Mouse (Mus musculus) Muller cell, postnatal 12 days (primary cell): Measurements from ENCODE around the gene Nfkb2.

Source experiments
- DNase-seq: peaks from one replicate; pipeline ENCODE4 v3.0.0-alpha.2; 2015; ENCODE audit errors: inconsistent ontology term

Nfkb2 gene

DNA sequence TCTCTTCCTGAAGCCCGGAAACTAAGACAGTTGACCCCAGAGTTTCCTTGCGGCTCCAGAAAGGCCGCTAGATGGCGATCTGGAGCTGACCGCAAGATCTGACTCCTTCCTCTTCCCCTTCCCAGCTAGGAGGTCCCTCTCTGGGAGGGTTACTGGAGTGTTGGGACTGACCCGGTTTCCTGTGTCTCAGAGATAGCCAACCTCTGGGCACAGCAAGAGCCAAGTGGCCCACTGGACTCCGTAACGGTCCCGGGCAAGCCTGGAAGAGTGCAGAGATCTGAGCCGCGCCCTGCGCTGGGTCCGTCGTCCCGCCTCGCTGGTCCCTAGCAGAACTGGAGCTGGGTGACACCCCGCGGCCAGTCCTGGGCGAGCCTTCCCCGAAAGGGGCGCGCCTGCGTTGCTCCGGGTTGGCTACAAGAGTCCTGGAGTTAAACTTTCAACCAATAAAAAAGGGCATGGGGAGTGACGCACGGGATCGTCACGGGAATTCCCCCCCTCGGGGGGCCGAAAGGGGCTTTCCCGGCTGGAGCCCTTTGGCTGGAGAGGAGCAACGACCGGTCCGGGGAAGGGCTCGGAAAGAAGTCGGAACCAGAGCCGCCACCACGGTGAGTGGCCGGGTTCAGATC, at the start of gene Nfkb2:
TSS of gene Nfkb2 (plus strand) at position 105 of the 626 bp plus-strand sequence.
- peak; percentile 99 for DNase-seq

- DNase-seq, result no peak
These were observed 39.4 kb upstream of the Nfkb2 start for GRCm38 (mm10) chr19:46264762-46265161.

DNA sequence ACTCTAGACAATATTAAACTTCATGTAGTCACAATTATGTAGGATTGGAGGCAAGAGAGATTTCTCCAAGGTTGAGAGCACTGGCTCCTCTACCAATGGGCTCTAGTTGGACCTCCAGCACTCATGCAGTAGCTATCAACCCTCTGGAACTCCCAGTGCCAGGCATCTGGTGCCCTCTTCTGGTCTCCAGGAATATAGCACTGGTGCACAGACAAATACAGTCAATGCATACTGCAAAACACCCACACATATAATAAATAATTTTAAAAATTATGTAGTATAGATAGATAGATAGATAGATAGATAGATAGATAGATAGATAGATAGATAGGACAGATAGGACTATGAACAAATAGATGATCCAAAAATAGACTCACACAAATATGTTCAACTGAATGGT, 28.8 kb upstream of the Nfkb2 start:
- DNase-seq, result no peak

GRCm38 (mm10) chr19:46282081-46282849, 21.9 kb upstream of the Nfkb2 start:
- no peak for DNase-seq

DNA sequence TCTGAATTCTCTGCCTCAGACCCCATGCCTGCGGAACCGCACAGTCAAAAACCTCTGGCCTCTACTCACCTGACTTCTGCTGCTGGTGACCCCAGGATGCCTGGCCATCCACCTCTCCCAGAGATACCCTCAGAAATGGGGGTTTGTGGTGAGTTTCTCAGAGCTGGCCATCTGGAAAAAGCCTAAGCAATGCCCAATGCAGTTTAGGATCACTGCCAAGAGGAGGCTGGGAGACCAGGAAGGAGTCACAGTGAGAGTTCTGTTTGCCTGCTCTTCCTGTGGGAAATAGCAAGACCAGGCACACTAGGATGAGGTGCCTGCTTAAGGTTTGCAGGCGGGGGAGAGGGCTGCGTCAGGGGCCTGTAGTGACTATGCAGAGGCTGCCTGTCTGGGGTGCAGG, 19.4 kb upstream of the Nfkb2 start:
- DNase-seq, result no peak

DNA sequence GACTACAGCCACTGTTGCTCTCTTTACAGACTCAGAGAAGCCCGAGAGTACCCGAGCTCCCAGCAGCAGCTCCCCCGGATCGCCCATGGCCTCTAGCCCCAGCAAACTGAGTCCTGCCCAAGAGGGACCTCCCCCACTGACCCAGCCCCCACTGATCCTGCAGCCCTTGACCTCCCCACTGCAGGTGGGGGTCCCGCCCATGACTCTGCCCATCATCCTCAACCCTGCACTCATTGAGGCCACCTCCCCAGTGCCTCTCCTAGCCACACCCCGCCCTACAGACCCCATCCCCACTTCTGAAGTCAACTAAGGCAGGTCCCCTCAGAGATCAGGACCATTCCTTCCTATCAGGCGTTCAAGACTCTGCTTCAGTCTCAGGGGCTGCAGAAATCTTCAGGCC, 18.5 kb upstream of the Nfkb2 start:
- no peak for DNase-seq

GRCm38 (mm10) chr19:46286047-46286446, 18.1 kb upstream of the Nfkb2 start:
- no peak for DNase-seq

DNA sequence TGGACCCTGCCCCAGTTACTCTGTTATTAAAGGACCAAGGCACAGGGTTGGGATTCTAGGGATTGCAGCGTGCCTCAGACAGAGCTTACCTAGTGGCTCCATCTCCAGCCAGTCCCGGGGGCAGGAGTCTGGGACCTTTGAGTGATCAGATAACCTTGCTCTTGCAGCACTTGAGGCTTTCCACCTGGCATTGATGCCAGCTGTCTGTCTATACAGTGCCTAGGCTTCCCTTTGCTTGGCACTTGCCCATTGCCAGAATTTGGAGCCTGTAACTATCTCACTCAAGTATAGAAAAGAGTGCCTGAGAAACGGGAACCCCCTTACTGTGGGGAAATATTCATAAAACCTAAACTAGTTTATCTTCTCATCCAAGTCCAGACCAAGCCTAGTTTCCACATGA, 17.2 kb upstream of the Nfkb2 start:
- DNase-seq, result no peak

DNA sequence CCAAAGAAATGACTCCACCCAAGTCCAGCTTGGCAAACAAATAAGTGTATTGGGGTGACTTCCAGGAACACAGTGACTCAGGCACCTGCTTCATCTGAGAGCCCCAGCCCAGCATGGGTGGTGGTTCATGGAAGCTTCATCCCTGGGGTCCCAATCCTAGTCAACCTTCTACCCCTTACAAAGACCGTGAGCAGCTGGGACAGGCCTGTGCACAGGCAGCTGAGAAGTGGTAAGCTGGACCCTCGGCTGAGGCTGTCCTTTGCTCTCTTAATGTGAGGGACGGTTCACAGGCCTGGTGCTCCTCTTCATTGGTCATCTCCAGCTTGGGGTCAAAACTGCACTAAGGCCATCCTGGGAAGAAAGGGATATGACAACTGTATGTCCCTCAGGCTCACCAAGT, 16.6 kb upstream of the Nfkb2 start:
- no peak for DNase-seq

GRCm38 (mm10) chr19:46290535-46291105, 13.5 kb upstream of the Nfkb2 start:
- no peak for DNase-seq

DNA sequence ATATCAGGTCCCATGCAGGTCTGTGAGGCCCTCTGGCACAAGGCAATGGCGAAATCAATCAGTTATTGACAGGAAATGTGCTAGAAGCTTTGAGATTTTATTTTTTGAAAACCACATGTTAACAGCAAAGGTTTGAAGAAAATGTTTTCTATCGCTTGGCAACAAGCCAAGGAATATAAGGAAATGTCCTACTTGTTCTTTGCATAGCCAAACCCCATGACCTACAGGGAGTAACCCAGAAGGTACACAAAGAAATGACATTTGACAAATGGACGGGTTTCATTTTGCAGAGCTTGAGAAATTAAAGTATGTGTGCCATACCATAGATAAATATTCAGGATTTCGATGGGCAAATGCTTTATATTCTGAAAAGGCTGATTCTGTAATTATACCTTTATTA, 7.2 kb upstream of the Nfkb2 start:
- no peak for DNase-seq

DNA sequence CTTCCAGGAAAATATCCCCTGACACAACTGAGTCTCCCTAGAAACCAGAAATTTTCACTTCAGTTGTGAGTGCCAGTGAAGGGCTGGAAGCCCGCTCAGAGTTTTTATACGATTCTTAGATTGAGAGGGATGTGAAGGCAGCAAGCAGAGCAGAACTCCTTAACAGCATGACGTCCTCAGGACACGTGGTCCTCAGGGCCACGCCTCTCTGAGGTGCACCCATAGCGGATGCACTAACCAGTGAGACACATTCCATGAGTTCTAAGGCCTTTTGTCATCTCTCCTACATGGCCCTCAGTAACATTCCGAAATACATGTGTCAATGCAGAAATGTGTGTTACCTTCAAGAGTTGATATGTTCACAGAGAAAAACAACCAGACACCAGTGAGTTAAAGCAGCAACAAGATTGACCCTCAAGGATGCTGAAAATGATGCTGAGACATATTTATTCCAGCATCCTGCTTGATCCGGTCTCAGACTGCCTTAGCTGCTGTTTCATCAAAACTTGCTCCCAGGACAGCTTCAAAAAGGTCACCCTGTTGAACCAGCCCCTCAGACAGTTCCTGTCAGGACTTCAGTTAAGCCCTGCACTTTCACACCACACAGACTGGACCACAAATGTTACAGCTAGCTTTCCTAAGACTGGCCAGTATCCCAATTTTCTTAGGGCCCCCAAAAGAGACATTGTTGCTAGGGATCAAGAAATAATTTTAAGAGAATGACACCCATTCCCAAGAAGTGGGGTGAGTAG, 3.6 kb upstream of the Nfkb2 start:
- DNase-seq, result no peak

GRCm38 (mm10) chr19:46302551-46302950, 1.6 kb upstream of the Nfkb2 start:
- DNase-seq, result no peak

- no peak for DNase-seq
These were observed 587 bp upstream of the Nfkb2 start for GRCm38 (mm10) chr19:46303251-46304215.

DNA sequence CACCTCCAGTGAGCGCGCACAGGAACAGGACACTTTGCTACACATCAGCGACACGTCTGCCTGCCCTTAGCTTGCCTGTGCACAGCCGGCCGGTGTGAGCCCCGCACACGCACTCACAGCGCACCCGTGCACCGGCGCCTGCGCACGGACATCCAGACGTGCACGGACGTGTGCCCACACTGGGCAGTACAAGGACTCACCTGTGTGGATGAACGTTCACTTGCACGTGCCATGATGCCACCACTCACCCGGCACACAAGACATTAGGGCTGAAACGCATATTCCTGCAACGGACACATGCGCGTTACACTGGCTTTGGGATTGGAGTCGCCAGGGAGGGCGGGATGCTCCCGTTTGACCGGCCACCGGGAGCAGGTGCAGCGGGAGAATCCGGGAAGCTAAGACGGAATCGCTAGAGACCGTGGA, 801 bp downstream of the Nfkb2 start:
- DNase-seq, result no peak

GRCm38 (mm10) chr19:46305432-46306267, 1.5 kb downstream of the Nfkb2 start:
- DNase-seq, result peak; percentile 97

- no peak for DNase-seq
These were observed 2.1 kb downstream of the Nfkb2 start for GRCm38 (mm10) chr19:46306268-46306610.

DNA sequence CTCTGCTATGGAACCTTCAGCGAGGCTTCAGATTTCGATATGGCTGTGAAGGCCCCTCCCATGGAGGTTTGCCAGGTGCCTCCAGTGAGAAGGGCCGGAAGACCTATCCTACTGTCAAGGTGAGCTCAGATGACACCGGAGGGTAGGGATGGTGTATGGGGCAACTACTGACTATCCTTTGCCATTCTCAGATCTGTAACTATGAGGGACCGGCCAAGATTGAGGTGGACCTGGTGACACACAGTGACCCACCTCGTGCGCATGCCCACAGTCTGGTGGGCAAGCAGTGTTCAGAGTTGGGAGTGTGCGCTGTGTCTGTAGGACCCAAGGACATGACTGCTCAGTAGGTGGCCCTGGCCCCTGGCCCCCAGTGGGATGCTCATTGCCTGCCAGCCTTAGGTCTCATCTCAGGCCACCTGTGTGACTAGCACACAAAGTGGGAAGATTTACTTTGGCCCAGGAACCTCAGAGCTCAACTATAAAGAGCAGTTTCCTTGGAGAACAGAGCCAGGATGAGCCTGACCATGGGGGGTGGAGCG, 2.7 kb downstream of the Nfkb2 start:
- DNase-seq, result no peak

- no peak for DNase-seq
These were observed 3.7 kb downstream of the Nfkb2 start for GRCm38 (mm10) chr19:46307781-46308180.

- no peak for DNase-seq
These were observed 4.2 kb downstream of the Nfkb2 start for GRCm38 (mm10) chr19:46308303-46308702.
